Mouse (Mus musculus): ENCODE results near the gene Olfr972. TPM values are rescaled to one million over a fixed set of nuclear protein-coding genes. Genes with fewer than 3 reads are reported as not detected.

Olfr972 gene
- not detected in 2 replicates for polyA plus RNA-seq (2012; rRNA removed)

DNA sequence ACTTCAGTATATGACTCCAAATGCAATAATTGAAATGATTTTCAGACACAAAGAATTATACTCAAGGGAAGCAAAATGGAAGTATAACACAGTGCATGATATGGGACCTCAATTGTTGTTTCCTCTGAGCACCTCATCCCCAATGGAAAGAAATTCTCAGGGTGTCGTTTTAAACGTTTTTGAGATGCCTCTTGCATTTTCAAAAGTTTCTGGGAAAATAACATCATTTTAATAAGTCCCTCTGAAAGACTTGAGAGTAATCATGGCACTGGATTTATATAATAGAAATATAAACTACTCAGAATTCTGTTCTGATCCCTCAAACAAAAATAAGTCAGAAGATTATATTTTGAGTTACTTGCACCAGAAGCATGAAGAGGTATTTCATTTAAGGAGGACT lies at the start of gene Olfr972:
Olfr972 (plus strand) TSS at position 301 of the 400 bp plus-strand sequence.

DNA sequence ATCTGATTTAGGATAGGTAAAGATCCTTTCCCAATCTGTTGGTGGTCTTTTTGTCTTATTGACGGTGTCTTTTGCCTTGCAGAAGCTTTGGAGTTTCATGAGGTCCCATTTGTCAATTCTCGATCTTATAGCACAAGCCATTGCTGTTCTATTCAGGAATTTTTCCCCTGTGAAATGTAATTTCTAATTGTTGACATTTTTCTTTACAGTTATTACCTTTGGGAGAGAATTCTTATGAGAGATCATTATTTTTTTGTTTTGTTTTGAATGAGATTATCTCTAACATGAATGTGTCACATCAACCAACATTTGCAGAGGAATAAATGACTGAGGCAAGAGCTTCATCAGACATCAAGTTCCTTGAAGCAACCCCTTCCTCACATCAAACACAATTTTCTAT lies 29.6 kb upstream of the Olfr972 start, which contains the start of gene Olfr971:
Olfr971 (plus strand) TSS at position 301 of the 400 bp plus-strand sequence.

DNA sequence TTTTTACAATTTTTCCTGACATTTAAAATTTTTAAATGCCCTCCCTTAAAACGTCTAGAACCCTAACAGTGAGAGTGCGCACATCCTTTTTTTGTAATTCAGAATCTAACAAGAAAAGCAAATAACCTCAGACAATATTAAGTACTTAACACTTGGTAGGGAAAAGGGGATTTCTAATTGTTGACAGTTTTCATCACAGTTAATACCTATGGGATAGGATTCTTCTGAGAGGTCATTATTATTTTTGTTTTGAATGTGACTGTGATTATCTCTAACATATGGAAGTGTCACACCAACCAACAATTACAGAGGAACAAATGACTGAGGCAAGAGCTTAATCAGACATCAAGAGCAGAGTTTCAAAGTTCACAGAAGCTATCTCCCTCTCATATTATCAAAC lies 40.8 kb downstream of the Olfr972 start, which contains the start of gene Olfr229:
Olfr229 (plus strand) TSS at position 301 of the 400 bp plus-strand sequence.

Other genes starting within 250 kb of the Olfr972 start
- gene Olfr960, start 245.0 kb upstream of the Olfr972 start, polyA plus RNA-seq (2012; rRNA removed) = not detected in 2 replicates
- not detected in 2 replicates for gene Olfr961, start 221.3 kb upstream of the Olfr972 start, polyA plus RNA-seq (2012; rRNA removed)
- gene Olfr963, start 199.2 kb upstream of the Olfr972 start, polyA plus RNA-seq (2012; rRNA removed) = not detected in 2 replicates
- not detected in 2 replicates for gene Olfr149, start 159.3 kb upstream of the Olfr972 start, polyA plus RNA-seq (2012; rRNA removed)
- not detected in 2 replicates for gene Olfr965, start 155.1 kb upstream of the Olfr972 start, polyA plus RNA-seq (2012; rRNA removed)
- not detected in 2 replicates for gene Olfr150, start 135.4 kb upstream of the Olfr972 start, polyA plus RNA-seq (2012; rRNA removed)
- gene Olfr967, start 120.2 kb upstream of the Olfr972 start, polyA plus RNA-seq (2012; rRNA removed) = not detected in 2 replicates
- gene Olfr968, start 83.2 kb upstream of the Olfr972 start, polyA plus RNA-seq (2012; rRNA removed) = not detected in 2 replicates
- not detected in 2 replicates for gene Olfr969, start 75.5 kb upstream of the Olfr972 start, polyA plus RNA-seq (2012; rRNA removed)
- gene Olfr970, start 57.6 kb upstream of the Olfr972 start, polyA plus RNA-seq (2012; rRNA removed) = not detected in 2 replicates
- gene Olfr971, start 29.5 kb upstream of the Olfr972 start, polyA plus RNA-seq (2012; rRNA removed) = not detected in 2 replicates
- not detected in 2 replicates for gene Olfr229, start 40.9 kb downstream of the Olfr972 start, polyA plus RNA-seq (2012; rRNA removed)
- gene Olfr974, start 71.1 kb downstream of the Olfr972 start, polyA plus RNA-seq (2012; rRNA removed) = not detected in 2 replicates
- not detected in 2 replicates for gene Olfr975, start 85.6 kb downstream of the Olfr972 start, polyA plus RNA-seq (2012; rRNA removed)
- not detected in 2 replicates for gene Olfr976, start 94.7 kb downstream of the Olfr972 start, polyA plus RNA-seq (2012; rRNA removed)
- gene Olfr978, start 125.7 kb downstream of the Olfr972 start, polyA plus RNA-seq (2012; rRNA removed) = not detected in 2 replicates
- gene Olfr979, start 137.0 kb downstream of the Olfr972 start, polyA plus RNA-seq (2012; rRNA removed) = not detected in 2 replicates
- not detected in 2 replicates for gene Olfr980, start 143.2 kb downstream of the Olfr972 start, polyA plus RNA-seq (2012; rRNA removed)
- not detected in 2 replicates for gene Olfr981, start 155.0 kb downstream of the Olfr972 start, polyA plus RNA-seq (2012; rRNA removed)
- not detected in 2 replicates for gene Olfr982, start 207.4 kb downstream of the Olfr972 start, polyA plus RNA-seq (2012; rRNA removed)
- not detected in 2 replicates for gene Olfr983, start 227.2 kb downstream of the Olfr972 start, polyA plus RNA-seq (2012; rRNA removed)
- gene Olfr984, start 247.8 kb downstream of the Olfr972 start, polyA plus RNA-seq (2012; rRNA removed) = not detected in 2 replicates